Mouse (Mus musculus) lung, postnatal 14 days (tissue): ENCODE measurements at regions not wholly inside any gene's neighbourhood (a gene's known extent, or its start where the extent isn't known, plus 50 kb on each side); places are given as distances from the start of the nearest gene placed in this dataset.
"Not testable (repeated sequence)": the region's sequence is repeated elsewhere in the genome, so short reads cannot be mapped to it uniquely, and the experiment has no call there.

Experiments
- DNase-seq: peaks from one replicate; pipeline ENCODE4 v3.0.0; 2021

DNA sequence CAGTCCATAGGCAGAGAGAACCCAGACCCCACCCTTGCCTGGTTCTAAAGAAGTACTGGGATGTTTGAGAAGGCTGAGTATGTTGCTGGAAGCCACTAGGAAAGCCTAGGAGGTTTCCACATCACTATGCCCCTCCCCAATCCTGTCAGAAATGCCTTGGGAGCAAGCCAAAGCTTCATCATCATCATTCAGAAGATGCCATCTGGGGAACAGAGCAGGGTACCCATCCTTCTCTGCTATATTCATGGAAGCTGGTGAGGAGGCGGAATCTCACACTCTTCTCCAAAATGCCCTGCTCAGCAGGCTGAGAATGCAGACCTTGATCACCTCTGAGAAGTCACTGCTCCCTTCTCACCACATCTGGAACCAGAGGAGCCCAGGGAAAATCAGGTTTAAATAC lies 200.7 kb downstream of the Plxna1 start:
- no peak for DNase-seq

DNA sequence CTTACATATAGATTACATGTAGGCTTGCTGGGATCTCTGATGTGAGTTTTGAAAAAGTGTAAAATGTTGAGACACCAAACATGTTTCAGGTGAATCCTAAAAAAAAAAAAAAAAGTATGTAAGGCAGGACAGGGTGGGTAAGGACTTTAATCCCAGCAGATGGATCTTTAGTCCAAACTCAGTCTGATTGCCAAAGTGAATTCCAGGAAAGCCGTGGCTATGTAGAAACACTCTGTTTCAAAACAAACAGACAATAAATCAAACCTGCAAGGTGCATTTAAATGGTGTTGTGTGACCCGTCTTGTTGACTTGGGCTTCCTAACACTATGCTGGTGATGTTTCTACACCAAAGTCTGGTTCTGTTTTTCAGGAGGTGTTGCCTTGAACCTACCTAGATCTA lies 192.9 kb downstream of the Plxna1 start:
- no peak for DNase-seq

DNA sequence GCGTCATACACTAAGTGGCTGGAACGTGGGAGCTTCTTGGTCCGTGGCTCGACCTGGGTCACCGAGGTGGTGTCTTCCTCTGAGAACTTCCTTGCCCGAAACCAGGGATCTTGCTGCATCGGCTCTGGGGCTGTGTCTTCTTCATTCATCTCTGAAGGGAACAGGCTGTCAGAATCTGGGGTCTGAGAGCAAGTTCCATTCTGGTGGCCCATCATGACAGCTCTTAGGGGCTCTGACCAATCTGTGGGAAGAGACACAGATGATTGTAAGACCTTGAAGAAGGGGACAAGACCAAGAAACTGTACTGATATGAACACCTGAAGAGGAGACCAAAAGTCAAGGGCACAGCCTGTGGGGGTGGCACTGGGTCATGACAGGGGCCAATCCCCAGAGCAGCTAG lies 177.5 kb downstream of the Plxna1 start:
- DNase-seq: not testable (repeated sequence)

GRCm38 (mm10) chr6:89200514-89201284 lies 161.7 kb downstream of the Plxna1 start:
- not testable (repeated sequence) for DNase-seq

DNA sequence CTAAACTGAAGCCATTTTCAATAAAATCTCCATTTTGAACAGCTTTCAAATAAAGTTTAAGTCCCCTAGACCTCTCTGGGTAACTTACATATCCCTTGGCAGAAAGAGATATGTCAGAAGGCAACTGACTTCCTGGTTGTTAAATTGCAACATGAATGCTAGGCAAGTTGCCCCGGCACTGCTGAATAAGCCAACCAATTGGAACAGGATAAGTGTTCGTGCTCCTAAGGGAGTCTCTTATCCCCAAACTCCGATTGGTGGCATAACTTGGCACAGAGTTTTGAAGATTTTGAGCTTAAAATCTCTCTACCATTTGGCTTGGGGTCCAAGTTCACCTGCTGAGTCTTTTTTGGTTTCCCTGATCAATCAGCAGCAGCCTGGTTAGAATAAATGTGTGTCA lies 147.4 kb downstream of the Plxna1 start:
- DNase-seq: no peak

- no peak for DNase-seq
Measured at GRCm38 (mm10) chr6:89235416-89236075, 126.9 kb downstream of the Plxna1 start.

- no peak for DNase-seq
Measured at GRCm38 (mm10) chr6:89236226-89236625, 126.2 kb downstream of the Plxna1 start.

- DNase-seq: no peak
Measured at GRCm38 (mm10) chr6:89236892-89237646, 125.4 kb downstream of the Plxna1 start.

GRCm38 (mm10) chr6:89238871-89239270 lies 123.5 kb downstream of the Plxna1 start:
- DNase-seq: no peak

- peak; percentile 46 for DNase-seq
Measured at GRCm38 (mm10) chr6:89239511-89239910, 122.9 kb downstream of the Plxna1 start.

- no peak for DNase-seq
Measured at GRCm38 (mm10) chr6:89240168-89240705, 122.2 kb downstream of the Plxna1 start.

- peak; percentile 44 for DNase-seq
Measured at GRCm38 (mm10) chr6:89242371-89243288, 119.8 kb downstream of the Plxna1 start.

DNA sequence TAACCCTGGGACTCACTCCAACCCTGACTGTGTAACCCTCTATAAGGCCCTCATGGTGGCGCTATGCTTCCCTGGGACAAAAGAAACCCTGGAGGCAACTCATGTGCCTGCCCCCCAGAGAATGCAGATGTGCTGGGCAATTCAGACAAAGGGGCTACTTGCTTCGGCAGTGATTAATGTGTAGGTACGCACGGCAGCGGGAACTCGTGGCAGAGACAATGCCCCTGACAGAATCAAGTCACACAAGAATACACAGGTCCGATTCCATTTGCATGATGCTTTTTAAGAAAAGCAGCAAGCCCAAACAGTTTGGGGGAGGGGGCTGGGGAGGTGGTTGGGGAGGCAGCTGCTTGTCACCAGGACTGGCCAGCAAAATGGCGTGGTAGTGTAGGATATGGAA lies 116.9 kb downstream of the Plxna1 start:
- DNase-seq: no peak

DNA sequence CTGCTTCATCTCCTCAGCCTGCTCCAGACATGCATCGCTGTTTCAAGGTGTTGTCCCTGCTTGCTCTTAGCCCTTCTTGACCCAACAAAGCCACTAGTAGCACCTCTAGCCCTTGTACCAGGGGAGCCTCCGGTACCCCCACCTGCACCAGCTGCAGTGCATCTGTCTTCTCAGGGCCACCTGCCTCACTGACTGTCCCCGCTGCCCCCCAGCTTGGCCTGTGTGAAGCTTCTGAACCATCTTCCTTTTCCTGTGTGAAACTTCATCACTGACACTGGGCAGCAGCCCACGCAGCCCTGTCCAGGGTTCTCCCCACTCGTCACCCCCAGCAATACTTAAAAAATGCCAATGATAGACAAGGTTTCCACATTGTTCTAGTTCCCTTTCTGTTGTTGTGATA lies 116.2 kb downstream of the Plxna1 start:
- no peak for DNase-seq

- DNase-seq: no peak
Measured at GRCm38 (mm10) chr6:89248574-89248973, 113.8 kb downstream of the Plxna1 start.

- no peak for DNase-seq
Measured at GRCm38 (mm10) chr6:89249303-89249702, 113.1 kb downstream of the Plxna1 start.

- no peak for DNase-seq
Measured at GRCm38 (mm10) chr6:89251641-89252040, 110.8 kb downstream of the Plxna1 start.

- no peak for DNase-seq
Measured at GRCm38 (mm10) chr6:89256022-89256421, 106.4 kb downstream of the Plxna1 start.

GRCm38 (mm10) chr6:89256630-89257292 lies 105.7 kb downstream of the Plxna1 start:
- DNase-seq: no peak

- DNase-seq: no peak
Measured at GRCm38 (mm10) chr6:89257416-89257815, 105.0 kb downstream of the Plxna1 start.

DNA sequence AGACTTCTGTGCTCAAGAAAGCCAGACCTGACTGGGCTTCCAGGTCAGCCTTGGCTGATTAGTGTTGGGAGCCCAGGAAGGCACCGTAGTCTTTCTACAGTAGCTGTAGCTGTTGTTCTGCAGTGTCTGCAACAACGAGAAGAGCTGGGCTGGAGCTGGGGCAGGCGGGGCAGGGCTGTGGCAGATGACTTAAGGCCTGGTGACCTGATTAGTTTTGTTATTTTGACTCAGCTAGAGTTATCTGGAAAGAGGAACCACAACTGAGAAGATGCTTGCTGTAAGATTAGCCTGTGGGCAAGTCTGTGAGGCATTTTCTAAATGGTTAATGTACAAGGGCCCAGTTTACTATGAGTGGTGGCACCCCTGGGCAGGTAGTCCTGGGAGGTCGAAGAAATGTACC lies 104.3 kb downstream of the Plxna1 start:
- DNase-seq: no peak
